Mouse (Mus musculus) limb, embryonic 14.5 days (tissue): ENCODE data around the gene Haus5. TPM values are rescaled to one million over a fixed set of nuclear protein-coding genes. Genes with fewer than 3 reads are reported as not detected.

Experiments
- ATAC-seq: fragments of 200-750 bp; cut with Nextera tagmentation; 2 replicates; pipeline ENCODE4 v1.8.0; 2017; ENCODE audit warnings: low read depth, moderate number of reproducible peaks, moderate TSS enrichment; ENCODE audit not compliant: low FRiP score
- DNase-seq: peaks from one replicate; pipeline ENCODE4 v3.0.0-alpha.2; 2015; ENCODE audit warnings: low spot score
- H3K27ac ChIP-seq: fragments of 300-500 bp; sonication (generic); replicated peaks from 2 replicates; pipeline ENCODE4 v1.5.1; 2014; ENCODE audit warnings: low read depth, mild to moderate bottlenecking, low read length, moderate library complexity, mixed read lengths
- H3K27me3 ChIP-seq: fragments of 300-500 bp; sonication (generic); 2 replicates; pipeline ENCODE4 v1.6.1; 2014; ENCODE audit warnings: low read length, mixed read lengths; ENCODE audit not compliant: control insufficient read depth, insufficient read depth
- H3K36me3 ChIP-seq: fragments of 300-500 bp; sonication (generic); 2 replicates; pipeline ENCODE4 v1.6.1; 2014; ENCODE audit warnings: mild to moderate bottlenecking, low read length, moderate library complexity, mixed read lengths; ENCODE audit not compliant: control insufficient read depth, insufficient read depth
- H3K4me1 ChIP-seq: fragments of 300-500 bp; sonication (generic); 2 replicates; pipeline ENCODE4 v1.6.1; 2014; ENCODE audit warnings: antibody characterized with exemption, low read length, mixed read lengths; ENCODE audit not compliant: control insufficient read depth, insufficient read depth
- H3K4me2 ChIP-seq: fragments of 300-500 bp; sonication (generic); replicated peaks from 2 replicates; pipeline ENCODE4 v1.6.1; 2014; ENCODE audit warnings: low read depth, mild to moderate bottlenecking, low read length, moderate library complexity; ENCODE audit not compliant: severe bottlenecking
- H3K4me3 ChIP-seq: fragments of 300-500 bp; sonication (generic); replicated peaks from 2 replicates; pipeline ENCODE4 v1.5.1; 2014; ENCODE audit warnings: low read length
- H3K9ac ChIP-seq: fragments of 300-500 bp; sonication (generic); 2 replicates; pipeline ENCODE4 v1.6.1; 2014; ENCODE audit warnings: mild to moderate bottlenecking, low read depth, low read length, moderate library complexity; ENCODE audit not compliant: severe bottlenecking
- H3K9me3 ChIP-seq: fragments of 300-500 bp; sonication (generic); 2 replicates; pipeline ENCODE4 v1.6.1; 2016; ENCODE audit warnings: low read length; ENCODE audit not compliant: control insufficient read depth
- POLR2A ChIP-seq: fragments of 200-500 bp; IDR thresholded peaks from 2 replicates; pipeline ENCODE4 v1.8.0; 2012; ENCODE audit warnings: inconsistent platforms, mild to moderate bottlenecking, moderate library complexity, borderline replicate concordance; ENCODE audit not compliant: insufficient read depth, insufficient read length; ENCODE audit errors: extremely low read depth
- WGBS: fragments of 180-500 bp; shearing (Covaris S2); extraction: QIAGEN DNeasy Blood & Tissue Kit; methylation state at CpG from one replicate; pipeline ENCODE4 v1.1.7; 2014; 5-methylcytosine and 5-hydroxymethylcytosine counted together
- polyA plus RNA-seq, 2 experiments: library from polyadenylated mRNA; depleted of rRNA in 1 of 2; stranded (reverse) in 1 of 2; unstranded in 1 of 2; fragments of >200 nt; fragmentation: Nextera tagmentation in 1 of 2; extraction: Ambion mirVana in 1 of 2; gene quantifications; 2 replicates each; pipeline versions ENCODE4 v1.2.1 to v1.2.3; 2012 to 2014

The Haus5 gene
- polyA plus RNA-seq (2012; rRNA removed) (38.8 and 45.0 TPM in 2 replicates), polyA plus RNA-seq (2014; fragmentation: Nextera tagmentation; extraction: Ambion mirVana) (35.0 and 35.6 TPM in 2 replicates)

DNA sequence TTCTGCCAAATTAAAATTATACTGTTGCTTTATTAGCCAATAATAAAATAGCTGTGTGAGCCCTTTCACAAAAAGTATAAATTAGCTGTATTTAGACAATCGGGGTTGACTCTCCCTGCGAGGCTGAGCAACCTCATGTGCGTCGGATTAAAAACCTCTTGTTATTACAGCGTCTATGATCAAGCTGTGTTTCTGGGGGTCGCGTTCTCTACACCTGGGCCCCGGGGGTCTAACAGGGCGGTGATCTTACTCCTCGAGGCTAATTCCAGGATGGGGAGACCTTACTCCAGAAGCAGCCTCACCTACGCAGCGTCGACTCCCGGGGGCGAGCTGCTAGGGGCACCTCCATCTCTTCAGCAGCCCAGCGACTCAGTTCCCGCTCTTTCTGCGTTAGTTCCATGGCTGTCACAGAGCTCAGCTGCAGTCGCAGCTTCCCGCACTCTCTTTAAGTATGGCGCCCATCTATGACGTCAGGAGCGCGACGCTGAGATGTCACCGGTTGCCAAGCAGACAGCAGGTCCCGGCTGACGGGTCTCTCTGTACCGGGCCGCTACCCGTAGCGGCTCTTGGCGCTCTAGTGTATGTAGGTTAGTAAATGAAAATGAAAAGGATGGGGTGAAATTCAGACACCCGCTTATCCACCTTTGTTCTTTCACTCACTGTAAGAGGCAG, at the start of gene Haus5:
Gene Haus5 (minus strand): TSS at position 466 of the 672 bp plus-strand sequence.
- peaks cover 16% of the 10 kb centered on the region for H3K36me3 ChIP-seq
- peak within 1 kb of the TSS; percentile 67 for H3K9ac ChIP-seq
- peak within 1 kb of the TSS; percentile 89 for H3K4me2 ChIP-seq
- H3K9me3 ChIP-seq, result no peaks in the 10 kb centered on the region
- peak; percentile 34; the same call in 1 of the 2 replicates for TF ChIP-seq POLR2A
- no peaks in the 10 kb centered on the region for H3K4me1 ChIP-seq
- WGBS, result 1% methylated on average over 34 of the region's 34 CpGs
- DNase-seq (peak; percentile 88), ATAC-seq (peak; percentile 97)
- no peaks in the 10 kb centered on the region for H3K27me3 ChIP-seq
- H3K27ac ChIP-seq, result peak within 1 kb of the TSS; percentile 10; the same call in 1 of the 2 replicates
- H3K4me3 ChIP-seq, result peak within 1 kb of the TSS; percentile 63

DNA sequence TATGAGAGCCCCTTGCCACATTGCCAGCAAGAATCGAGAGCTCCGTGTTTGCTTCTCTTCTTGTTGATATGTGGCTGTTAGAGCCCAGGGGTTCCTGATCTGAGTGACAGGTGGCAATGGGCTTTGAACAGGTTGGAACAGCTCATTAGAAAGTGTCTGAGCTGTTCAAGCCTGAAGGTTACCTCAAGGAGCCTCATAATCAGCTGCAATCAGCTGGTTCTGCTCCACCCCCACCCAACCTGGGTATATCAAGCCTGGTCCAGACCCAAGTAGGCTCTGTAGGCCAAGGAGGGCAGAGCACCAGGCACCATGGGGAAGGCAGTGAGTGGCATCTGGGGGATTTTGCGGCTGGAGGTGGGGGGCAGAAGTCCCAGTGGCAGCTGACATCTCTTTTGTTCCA, 47.1 kb upstream of the Haus5 start, which contains the start of gene Atp4a:
Gene Atp4a (plus strand): TSS at position 268 of the 400 bp plus-strand sequence.
- peaks cover 13% of the 10 kb centered on the region for H3K27me3 ChIP-seq
- TF ChIP-seq POLR2A, result no peak
- no peak within 1 kb of the TSS for H3K4me2 ChIP-seq
- H3K4me1 ChIP-seq, result peaks cover 2% of the 10 kb centered on the region; the same call in 1 of the 2 replicates
- H3K9me3 ChIP-seq, result no peaks in the 10 kb centered on the region
- H3K36me3 ChIP-seq, result no peaks in the 10 kb centered on the region
- H3K4me3 ChIP-seq, result no peak within 1 kb of the TSS
- ATAC-seq (no peak), DNase-seq (no peak)
- no peak within 1 kb of the TSS for H3K9ac ChIP-seq
- 85% methylated on average over 3 of the region's 3 CpGs for WGBS
- no peak within 1 kb of the TSS for H3K27ac ChIP-seq

- WGBS, result 93% methylated on average over 1 of the region's 1 CpGs
- H3K27ac ChIP-seq, result no peak overlapping the region
- DNase-seq (no peak), ATAC-seq (no peak)
- H3K36me3 ChIP-seq, result no peaks in the 10 kb centered on the region
- H3K4me2 ChIP-seq, result no peak overlapping the region
- no peaks in the 10 kb centered on the region for H3K4me1 ChIP-seq
- no peak for TF ChIP-seq POLR2A
- H3K27me3 ChIP-seq, result no peaks in the 10 kb centered on the region
- no peaks in the 10 kb centered on the region for H3K9me3 ChIP-seq
- H3K4me3 ChIP-seq, result no peak overlapping the region
- H3K9ac ChIP-seq, result no peak overlapping the region
These were observed 42.6 kb upstream of the Haus5 start for GRCm38 (mm10) chr7:30707441-30707840.

GRCm38 (mm10) chr7:30706214-30706882, 41.6 kb upstream of the Haus5 start:
- Histone ChIP-seq H3K27me3 (no peaks in the 10 kb centered on the region), H3K4me1 (no peaks in the 10 kb centered on the region), H3K4me2 (no peak overlapping the region), H3K4me3 (no peak overlapping the region), H3K9ac (no peak overlapping the region), H3K27ac (no peak overlapping the region), H3K36me3 (no peaks in the 10 kb centered on the region), H3K9me3 (no peaks in the 10 kb centered on the region)
- ATAC-seq, result no peak
- WGBS, result 69% methylated on average over 8 of the region's 8 CpGs
- DNase-seq, result no peak
- no peak for TF ChIP-seq POLR2A

- H3K36me3 ChIP-seq, result no peaks in the 10 kb centered on the region
- no peak within 1 kb of the TSS for H3K27ac ChIP-seq
- no peaks in the 10 kb centered on the region for H3K4me1 ChIP-seq
- no peaks in the 10 kb centered on the region for H3K27me3 ChIP-seq
- H3K9ac ChIP-seq, result no peak within 1 kb of the TSS
- no peak for TF ChIP-seq POLR2A
- no peaks in the 10 kb centered on the region for H3K9me3 ChIP-seq
- DNase-seq (no peak), ATAC-seq (no peak)
- WGBS, result 31% methylated on average over 9 of the region's 9 CpGs
- no peak within 1 kb of the TSS for H3K4me2 ChIP-seq
- no peak within 1 kb of the TSS for H3K4me3 ChIP-seq
These were observed 33.8 kb upstream of the Haus5 start, which contains the start of gene 2200002J24Rik for GRCm38 (mm10) chr7:30698589-30698988. Gene 2200002J24Rik (plus strand): TSS chr7:30698926.
